Mouse (Mus musculus) forebrain, postnatal 0 days (tissue): ENCODE data around the gene Pgm1. TPM values are rescaled to one million over a fixed set of nuclear protein-coding genes. Genes with fewer than 3 reads are reported as not detected.

Source experiments
- ATAC-seq: fragments of 200-750 bp; cut with Nextera tagmentation; 2 replicates; pipeline ENCODE4 v1.8.0; 2017; ENCODE audit warnings: mild to moderate bottlenecking, moderate library complexity
- DNase-seq: peaks from one replicate; pipeline ENCODE4 v3.0.0-alpha.2; 2015
- H3K27ac ChIP-seq: fragments of 300-500 bp; sonication (generic); 2 replicates; pipeline ENCODE4 v1.5.1; 2014; ENCODE audit warnings: low read depth, mild to moderate bottlenecking, antibody characterized with exemption, low read length, moderate library complexity, mixed read lengths
- H3K27me3 ChIP-seq: fragments of 300-500 bp; sonication (generic); 2 replicates; pipeline ENCODE4 v1.6.1; 2014; ENCODE audit warnings: mild to moderate bottlenecking, low read length, mixed read lengths; ENCODE audit not compliant: insufficient read depth
- H3K36me3 ChIP-seq: fragments of 300-500 bp; sonication (generic); 2 replicates; pipeline ENCODE4 v1.6.1; 2014; ENCODE audit warnings: mild to moderate bottlenecking, moderate library complexity; ENCODE audit not compliant: insufficient read depth
- H3K4me1 ChIP-seq: fragments of 300-500 bp; sonication (generic); 2 replicates; pipeline ENCODE4 v1.6.1; 2014; ENCODE audit warnings: antibody characterized with exemption; ENCODE audit not compliant: insufficient read depth
- H3K4me2 ChIP-seq: fragments of 300-500 bp; sonication (generic); 2 replicates; pipeline ENCODE4 v1.6.1; 2014; ENCODE audit warnings: low read depth, mild to moderate bottlenecking, moderate library complexity
- H3K4me3 ChIP-seq: fragments of 300-500 bp; sonication (generic); 2 replicates; pipeline ENCODE4 v1.5.1; 2014; ENCODE audit warnings: low read depth, low read length, mixed read lengths
- H3K9ac ChIP-seq: fragments of 300-500 bp; sonication (generic); 2 replicates; pipeline ENCODE4 v1.6.1; 2014; ENCODE audit warnings: mild to moderate bottlenecking
- H3K9me3 ChIP-seq: fragments of 300-500 bp; sonication (generic); 2 replicates; pipeline ENCODE4 v1.6.1; 2016; ENCODE audit warnings: low read length
- CTCF ChIP-seq: sonication (generic); IDR thresholded peaks from 2 replicates; pipeline ENCODE4 v1.5.1; 2016; ENCODE audit warnings: antibody characterized with exemption, control low read depth, low read depth
- WGBS: fragments of 180-500 bp; shearing (Covaris S2); extraction: QIAGEN DNeasy Blood & Tissue Kit; methylation state at CpG from one replicate; pipeline ENCODE4 v1.1.7; 2014; 5-methylcytosine and 5-hydroxymethylcytosine counted together
- polyA plus RNA-seq: library from polyadenylated mRNA; unstranded; fragments of >200 nt; fragmentation: Nextera tagmentation; extraction: Ambion mirVana; gene quantifications from 2 replicates; pipeline ENCODE4 v1.2.1, GENCODE M21; 2015
- total RNA-seq: library from RNA; depleted of rRNA; stranded (reverse); fragments of >200 nt; gene quantifications from 2 replicates; pipeline ENCODE4 v1.2.3, GENCODE M21; 2014

The Pgm1 gene
- total and polyA plus RNA-seq, 2 experiments from 2014 or later, result 64.6 to 73.5 TPM

GRCm38 (mm10) chr4:99941655-99942414, 12.6 kb downstream of the Pgm1 start:
- H3K4me2 ChIP-seq, result no peak overlapping the region
- no peaks in the 10 kb centered on the region for H3K9me3 ChIP-seq
- peak; percentile 40 for TF ChIP-seq CTCF
- DNase-seq (no peak), ATAC-seq (no peak)
- H3K4me3 ChIP-seq, result no peak overlapping the region
- 82% methylated on average over 10 of the region's 10 CpGs for WGBS
- H3K27me3 ChIP-seq, result no peaks in the 10 kb centered on the region
- H3K9ac ChIP-seq, result no peak overlapping the region
- H3K36me3 ChIP-seq, result no peaks in the 10 kb centered on the region
- H3K4me1 ChIP-seq, result no peaks in the 10 kb centered on the region
- no peak overlapping the region for H3K27ac ChIP-seq

- Histone ChIP-seq H3K27me3 (no peaks in the 10 kb centered on the region), H3K4me2 (no peak overlapping the region), H3K36me3 (no peaks in the 10 kb centered on the region), H3K9ac (no peak overlapping the region), H3K4me1 (no peaks in the 10 kb centered on the region), H3K27ac (no peak overlapping the region), H3K4me3 (no peak overlapping the region), H3K9me3 (no peaks in the 10 kb centered on the region)
- ATAC-seq, result no peak
- 78% methylated on average over 2 of the region's 2 CpGs for WGBS
- TF ChIP-seq CTCF, result no peak
- DNase-seq, result no peak
Observed at GRCm38 (mm10) chr4:99944606-99945005, 15.4 kb downstream of the Pgm1 start.

DNA sequence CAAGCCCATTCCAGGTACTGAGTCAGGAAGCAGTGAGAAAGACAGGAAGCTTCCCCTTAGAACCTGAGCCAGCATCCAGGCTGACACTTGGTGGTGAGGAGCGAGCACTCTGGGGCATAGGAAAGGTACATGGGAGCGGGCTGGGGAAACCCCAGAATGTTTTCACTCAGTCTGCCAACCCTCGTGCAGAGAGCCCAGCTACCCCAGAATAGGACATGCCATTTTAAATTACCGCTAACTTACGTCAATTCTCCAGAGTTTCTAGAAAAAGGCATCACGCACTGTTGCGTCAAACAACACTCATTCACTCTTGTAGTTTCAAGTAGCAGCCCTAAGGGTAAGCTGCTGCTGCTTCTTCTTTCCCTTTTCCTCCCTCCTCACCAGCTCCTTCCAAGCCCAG, 15.8 kb downstream of the Pgm1 start:
- no peaks in the 10 kb centered on the region for H3K36me3 ChIP-seq
- H3K4me2 ChIP-seq, result no peak overlapping the region
- whole genome bisulfite sequencing, result 92% methylated on average over 7 of the region's 7 CpGs
- TF ChIP-seq CTCF, result no peak
- no peak overlapping the region for H3K27ac ChIP-seq
- no peaks in the 10 kb centered on the region for H3K27me3 ChIP-seq
- H3K4me1 ChIP-seq, result no peaks in the 10 kb centered on the region
- H3K9ac ChIP-seq, result no peak overlapping the region
- ATAC-seq (no peak), DNase-seq (no peak)
- H3K4me3 ChIP-seq, result no peak overlapping the region
- no peaks in the 10 kb centered on the region for H3K9me3 ChIP-seq

- TF ChIP-seq CTCF, result no peak
- no peak overlapping the region for H3K4me3 ChIP-seq
- H3K4me1 ChIP-seq, result no peaks in the 10 kb centered on the region
- H3K9me3 ChIP-seq, result no peaks in the 10 kb centered on the region
- 92% methylated on average over 2 of the region's 2 CpGs for WGBS
- DNase-seq, result no peak
- H3K36me3 ChIP-seq, result no peaks in the 10 kb centered on the region
- no peaks in the 10 kb centered on the region for H3K27me3 ChIP-seq
- ATAC-seq, result no peak
- H3K9ac ChIP-seq, result no peak overlapping the region
- no peak overlapping the region for H3K4me2 ChIP-seq
- no peak overlapping the region for H3K27ac ChIP-seq
Observed at GRCm38 (mm10) chr4:99946516-99946915, 17.3 kb downstream of the Pgm1 start.

- no peak overlapping the region for H3K4me3 ChIP-seq
- H3K4me2 ChIP-seq, result no peak overlapping the region
- H3K9me3 ChIP-seq, result no peaks in the 10 kb centered on the region
- no peak overlapping the region for H3K9ac ChIP-seq
- H3K4me1 ChIP-seq, result no peaks in the 10 kb centered on the region
- no peaks in the 10 kb centered on the region for H3K27me3 ChIP-seq
- TF ChIP-seq CTCF, result peak; percentile 77
- DNase-seq (peak; percentile 67), ATAC-seq (peak; percentile 55)
- H3K36me3 ChIP-seq, result no peaks in the 10 kb centered on the region
- 81% methylated on average over 1 of the region's 1 CpGs for WGBS
- no peak overlapping the region for H3K27ac ChIP-seq
Observed at GRCm38 (mm10) chr4:99947192-99947591, 18.0 kb downstream of the Pgm1 start.

- WGBS, result 97% methylated on average over 1 of the region's 1 CpGs
- no peak for DNase-seq
- ATAC-seq, result no peak
Observed at GRCm38 (mm10) chr4:99947896-99948295, 18.7 kb downstream of the Pgm1 start.

GRCm38 (mm10) chr4:99953904-99954303, 24.7 kb downstream of the Pgm1 start:
- Histone ChIP-seq H3K4me1 (no peaks in the 10 kb centered on the region), H3K4me2 (no peak overlapping the region), H3K9me3 (no peaks in the 10 kb centered on the region), H3K27ac (no peak overlapping the region), H3K4me3 (no peak overlapping the region), H3K9ac (no peak overlapping the region), H3K36me3 (no peaks in the 10 kb centered on the region), H3K27me3 (no peaks in the 10 kb centered on the region)
- TF ChIP-seq CTCF, result no peak
- no peak for ATAC-seq
- 93% methylated on average over 2 of the region's 2 CpGs for WGBS
- DNase-seq, result no peak

More at GRCm38 (mm10) chr4:99947896-99948295, 18.7 kb downstream of the Pgm1 start:
- no peak for TF ChIP-seq CTCF
- Histone ChIP-seq H3K4me1 (no peaks in the 10 kb centered on the region), H3K9me3 (no peaks in the 10 kb centered on the region), H3K4me2 (no peak overlapping the region), H3K36me3 (no peaks in the 10 kb centered on the region), H3K27me3 (no peaks in the 10 kb centered on the region), H3K9ac (no peak overlapping the region), H3K4me3 (no peak overlapping the region), H3K27ac (no peak overlapping the region)
